Mouse (Mus musculus) kidney, embryonic 15.5 days (tissue): ENCODE measurements around the gene Etnk1. TPM values are rescaled to one million over a fixed set of nuclear protein-coding genes. Genes with fewer than 3 reads are reported as not detected.
A peak's percentile ranks its signal among the peaks of the same experiment; 100 is the strongest.

ENCODE experiments used
- ATAC-seq: fragments of 200-750 bp; cut with Nextera tagmentation; replicated peaks from 2 replicates; pipeline ENCODE4 v1.8.0; 2017; ENCODE audit warnings: moderate TSS enrichment; ENCODE audit not compliant: low FRiP score
- H3K27ac ChIP-seq: fragments of 300-500 bp; sonication (generic); 2 replicates; pipeline ENCODE4 v1.5.1; 2015; ENCODE audit warnings: mild to moderate bottlenecking, inconsistent platforms
- H3K27me3 ChIP-seq: fragments of 300-500 bp; sonication (generic); 2 replicates; pipeline ENCODE4 v1.6.1; 2015; ENCODE audit warnings: inconsistent platforms
- H3K36me3 ChIP-seq: fragments of 300-500 bp; sonication (generic); 2 replicates; pipeline ENCODE4 v1.6.1; 2015; ENCODE audit warnings: inconsistent platforms
- H3K4me1 ChIP-seq: fragments of 300-500 bp; sonication (generic); 2 replicates; pipeline ENCODE4 v1.6.1; 2015; ENCODE audit warnings: inconsistent platforms
- H3K4me2 ChIP-seq: fragments of 300-500 bp; sonication (generic); 2 replicates; pipeline ENCODE4 v1.6.1; 2015; ENCODE audit warnings: moderate library complexity, mild to moderate bottlenecking, inconsistent platforms
- H3K4me3 ChIP-seq: fragments of 300-500 bp; sonication (generic); replicated peaks from 2 replicates; pipeline ENCODE4 v1.5.1; 2015; ENCODE audit warnings: mild to moderate bottlenecking, inconsistent platforms
- H3K9ac ChIP-seq: fragments of 300-500 bp; sonication (generic); 2 replicates; pipeline ENCODE4 v1.6.1; 2015; ENCODE audit warnings: mild to moderate bottlenecking, inconsistent platforms
- H3K9me3 ChIP-seq: fragments of 300-500 bp; sonication (generic); replicated peaks from 2 replicates; pipeline ENCODE4 v1.6.1; 2016; ENCODE audit warnings: inconsistent platforms
- WGBS: fragments of 180-500 bp; shearing (Covaris S2); methylation state at CpG from one replicate; pipeline ENCODE4 v1.1.7; 2015; ENCODE audit warnings: mixed read lengths; 5-methylcytosine and 5-hydroxymethylcytosine counted together
- polyA plus RNA-seq: library from polyadenylated mRNA; unstranded; fragments of >200 nt; fragmentation: Nextera tagmentation; extraction: Ambion mirVana; gene quantifications from 2 replicates; pipeline ENCODE4 v1.2.1, GENCODE M21; 2015

Gene Etnk1
- polyA plus RNA-seq, 1 experiment from 2014 or later, result 26.4 TPM

- Histone ChIP-seq H3K27ac (peak overlapping the region; percentile 80), H3K9ac (no peak overlapping the region), H3K4me2 (peak overlapping the region; percentile 35), H3K27me3 (no peaks in the 10 kb centered on the region), H3K9me3 (no peaks in the 10 kb centered on the region), H3K36me3 (no peaks in the 10 kb centered on the region), H3K4me3 (no peak overlapping the region), H3K4me1 (peaks cover 66% of the 10 kb centered on the region)
- peak; percentile 90 for ATAC-seq
- 15% methylated on average over 9 of the region's 9 CpGs for WGBS
These were observed 14.6 kb upstream of the Etnk1 start for GRCm38 (mm10) chr6:143152321-143152827.

GRCm38 (mm10) chr6:143153160-143153559 lies 13.9 kb upstream of the Etnk1 start:
- ATAC-seq, result no peak
- WGBS, result 41% methylated on average over 2 of the region's 2 CpGs

GRCm38 (mm10) chr6:143153751-143154494 lies 13.1 kb upstream of the Etnk1 start:
- H3K9me3 ChIP-seq, result no peaks in the 10 kb centered on the region
- peaks cover 63% of the 10 kb centered on the region for H3K4me1 ChIP-seq
- H3K4me2 ChIP-seq, result no peak overlapping the region
- H3K9ac ChIP-seq, result no peak overlapping the region
- H3K4me3 ChIP-seq, result no peak overlapping the region
- H3K27ac ChIP-seq, result peak overlapping the region; percentile 80
- 39% methylated on average over 10 of the region's 10 CpGs for WGBS
- H3K27me3 ChIP-seq, result no peaks in the 10 kb centered on the region
- no peak for ATAC-seq
- no peaks in the 10 kb centered on the region for H3K36me3 ChIP-seq

More at GRCm38 (mm10) chr6:143153160-143153559, 13.9 kb upstream of the Etnk1 start:
- Histone ChIP-seq H3K36me3 (no peaks in the 10 kb centered on the region), H3K4me2 (no peak overlapping the region), H3K27ac (peak overlapping the region; percentile 80), H3K4me3 (no peak overlapping the region), H3K27me3 (no peaks in the 10 kb centered on the region), H3K9me3 (no peaks in the 10 kb centered on the region), H3K4me1 (peaks cover 66% of the 10 kb centered on the region), H3K9ac (no peak overlapping the region)

GRCm38 (mm10) chr6:143154885-143155284 lies 12.1 kb upstream of the Etnk1 start:
- H3K36me3 ChIP-seq, result no peaks in the 10 kb centered on the region
- H3K9ac ChIP-seq, result no peak overlapping the region

GRCm38 (mm10) chr6:143155996-143156395 lies 11.0 kb upstream of the Etnk1 start:
- Histone ChIP-seq H3K4me3 (no peak overlapping the region), H3K4me2 (no peak overlapping the region), H3K27me3 (no peaks in the 10 kb centered on the region), H3K9me3 (no peaks in the 10 kb centered on the region), H3K27ac (no peak overlapping the region), H3K36me3 (no peaks in the 10 kb centered on the region), H3K4me1 (peaks cover 49% of the 10 kb centered on the region), H3K9ac (no peak overlapping the region)
- ATAC-seq, result no peak
- 26% methylated on average over 1 of the region's 1 CpGs for WGBS

More at GRCm38 (mm10) chr6:143154885-143155284, 12.1 kb upstream of the Etnk1 start:
- Histone ChIP-seq H3K27ac (peak overlapping the region; percentile 80), H3K4me2 (0 out of 2 replicates have a peak overlapping the region, but pooled peaks have one; percentile 6), H3K4me3 (no peak overlapping the region), H3K9me3 (no peaks in the 10 kb centered on the region), H3K27me3 (no peaks in the 10 kb centered on the region), H3K4me1 (peaks cover 55% of the 10 kb centered on the region)
- 47% methylated on average over 13 of the region's 13 CpGs for WGBS
- no peak for ATAC-seq

GRCm38 (mm10) chr6:143156684-143157083 lies 10.3 kb upstream of the Etnk1 start:
- Histone ChIP-seq H3K4me3 (no peak overlapping the region), H3K27ac (peak overlapping the region; percentile 27; the same call in 1 of the 2 replicates), H3K4me2 (no peak overlapping the region), H3K9ac (no peak overlapping the region), H3K27me3 (no peaks in the 10 kb centered on the region), H3K9me3 (no peaks in the 10 kb centered on the region), H3K4me1 (peaks cover 47% of the 10 kb centered on the region), H3K36me3 (no peaks in the 10 kb centered on the region)
- no peak for ATAC-seq
- 76% methylated on average over 7 of the region's 7 CpGs for WGBS

GRCm38 (mm10) chr6:143157401-143157800 lies 9.6 kb upstream of the Etnk1 start:
- no peaks in the 10 kb centered on the region; the same call in 1 of the 2 replicates for H3K27me3 ChIP-seq
- no peak for ATAC-seq
- no peak overlapping the region for H3K9ac ChIP-seq
- H3K4me3 ChIP-seq, result no peak overlapping the region
- no peak overlapping the region for H3K27ac ChIP-seq
- H3K36me3 ChIP-seq, result no peaks in the 10 kb centered on the region
- no peak overlapping the region for H3K4me2 ChIP-seq
- H3K4me1 ChIP-seq, result peaks cover 44% of the 10 kb centered on the region
- 66% methylated on average over 8 of the region's 8 CpGs for WGBS
- no peaks in the 10 kb centered on the region for H3K9me3 ChIP-seq

GRCm38 (mm10) chr6:143160572-143161231 lies 6.3 kb upstream of the Etnk1 start:
- 66% methylated on average over 6 of the region's 6 CpGs for WGBS
- H3K9ac ChIP-seq, result no peak overlapping the region
- no peak overlapping the region for H3K4me3 ChIP-seq
- no peak overlapping the region for H3K27ac ChIP-seq
- H3K27me3 ChIP-seq, result no peaks in the 10 kb centered on the region; the same call in 1 of the 2 replicates
- no peaks in the 10 kb centered on the region for H3K9me3 ChIP-seq
- no peaks in the 10 kb centered on the region for H3K36me3 ChIP-seq
- no peak for ATAC-seq
- no peak overlapping the region for H3K4me2 ChIP-seq
- peaks cover 15% of the 10 kb centered on the region for H3K4me1 ChIP-seq

- Histone ChIP-seq H3K4me1 (peaks cover 18% of the 10 kb centered on the region), H3K9ac (no peak overlapping the region), H3K36me3 (no peaks in the 10 kb centered on the region), H3K4me3 (no peak overlapping the region), H3K27ac (no peak overlapping the region), H3K27me3 (no peaks in the 10 kb centered on the region; the same call in 1 of the 2 replicates), H3K4me2 (0 out of 2 replicates have a peak overlapping the region, but pooled peaks have one; percentile 7), H3K9me3 (no peaks in the 10 kb centered on the region)
- no peak for ATAC-seq
- 44% methylated on average over 11 of the region's 12 CpGs for WGBS
These were observed 4.7 kb upstream of the Etnk1 start for GRCm38 (mm10) chr6:143162161-143162877.

- Histone ChIP-seq H3K27me3 (no peaks in the 10 kb centered on the region; the same call in 1 of the 2 replicates), H3K4me3 (no peak overlapping the region), H3K9ac (no peak overlapping the region), H3K36me3 (0 out of 2 replicates have a peak, but pooled peaks cover 1% of the 10 kb centered on the region), H3K4me2 (no peak overlapping the region), H3K4me1 (peaks cover 32% of the 10 kb centered on the region), H3K27ac (no peak overlapping the region), H3K9me3 (no peaks in the 10 kb centered on the region)
- 86% methylated on average over 15 of the region's 15 CpGs for WGBS
- no peak for ATAC-seq
These were observed 2.8 kb upstream of the Etnk1 start for GRCm38 (mm10) chr6:143163956-143164905.

- Histone ChIP-seq H3K4me1 (peaks cover 38% of the 10 kb centered on the region), H3K27ac (no peak overlapping the region), H3K4me2 (no peak overlapping the region), H3K9me3 (no peaks in the 10 kb centered on the region), H3K36me3 (0 out of 2 replicates have a peak, but pooled peaks cover 5% of the 10 kb centered on the region), H3K4me3 (no peak overlapping the region), H3K27me3 (no peaks in the 10 kb centered on the region; the same call in 1 of the 2 replicates), H3K9ac (no peak overlapping the region)
- 82% methylated on average over 8 of the region's 8 CpGs for WGBS
- ATAC-seq, result no peak
These were observed 2.1 kb upstream of the Etnk1 start for GRCm38 (mm10) chr6:143164906-143165255.
